Mouse (Mus musculus): Measurements from ENCODE around the gene Depdc1b.

The Depdc1b gene

DNA sequence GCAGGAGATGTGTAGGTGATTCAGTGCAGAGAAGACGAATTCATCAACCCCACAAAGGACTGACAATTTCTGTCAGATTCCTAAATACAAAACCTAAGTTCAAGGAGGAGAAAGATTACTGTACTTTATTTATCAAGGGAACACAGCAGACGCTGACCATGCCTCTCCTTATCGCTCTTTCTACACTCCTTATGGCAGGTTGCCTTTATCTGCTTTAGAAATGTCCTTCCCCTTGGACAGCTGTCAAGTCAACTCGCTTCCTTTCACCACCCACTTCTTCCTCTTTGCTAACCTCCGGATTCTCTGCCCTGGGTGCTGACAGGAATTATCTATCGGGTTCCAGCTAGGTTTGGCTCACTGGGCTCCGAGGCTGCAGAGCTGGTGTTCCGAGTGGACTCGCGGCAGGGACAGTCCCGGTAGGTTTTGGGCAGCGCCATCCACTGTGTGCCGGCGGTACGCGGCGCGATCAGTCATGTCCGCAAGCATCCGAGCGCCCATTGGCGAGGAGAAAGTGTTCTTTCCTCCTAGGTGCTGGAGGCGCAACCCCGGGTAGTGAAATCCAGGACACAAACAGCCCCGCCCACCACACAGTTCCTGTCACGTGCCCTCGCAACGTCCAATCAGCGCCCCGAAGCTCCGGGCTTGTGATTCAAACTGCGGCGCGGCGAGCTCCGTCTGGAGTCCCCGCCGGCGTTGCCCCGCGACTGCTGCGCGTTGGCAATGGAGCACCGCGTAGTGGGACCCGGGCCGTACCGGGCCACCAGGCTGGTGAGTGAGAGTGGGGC is at the start of gene Depdc1b:
Gene Depdc1b, plus strand, starts transcription at position 631 of the 785 bp plus-strand sequence.
- peak; percentile 91 for DNase-seq

DNA sequence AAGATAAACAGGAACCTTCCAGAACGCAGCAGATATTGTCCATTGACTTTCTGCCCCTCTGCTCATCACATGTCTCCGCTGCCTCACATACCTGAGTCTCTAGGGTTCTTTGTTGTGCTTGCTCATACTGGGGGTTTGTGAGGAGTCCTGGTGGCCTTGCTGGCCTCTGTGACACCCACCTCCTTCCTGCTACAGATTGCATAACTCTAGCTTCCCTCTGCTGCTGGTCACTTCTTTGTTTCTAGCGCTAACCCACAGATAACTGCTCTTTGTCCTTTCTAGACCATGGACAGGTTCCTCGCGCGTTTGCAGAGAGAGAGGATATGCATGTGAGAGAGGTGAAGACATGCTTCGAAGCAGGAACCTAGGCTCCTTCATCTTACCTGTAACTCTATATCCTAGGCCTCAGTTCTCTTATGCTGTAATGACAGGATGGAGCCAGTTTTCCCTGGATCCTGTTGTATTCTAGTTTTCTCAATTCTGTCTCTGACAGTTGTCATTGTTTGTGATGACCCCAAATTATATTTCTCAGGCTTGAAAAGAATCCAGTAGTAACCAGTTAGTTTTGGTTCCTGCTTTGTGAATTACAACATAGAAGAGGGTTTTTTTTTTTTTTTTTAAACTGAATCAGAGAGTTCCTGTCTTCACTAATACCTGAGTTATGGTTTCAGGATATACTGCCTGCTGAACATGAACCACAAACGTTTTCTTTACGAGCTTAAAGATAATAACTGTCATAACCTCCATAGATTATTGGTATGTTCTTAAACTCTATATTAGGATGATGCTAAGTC is 48.1 kb upstream of the Depdc1b start:
- DNase-seq: no peak

DNA sequence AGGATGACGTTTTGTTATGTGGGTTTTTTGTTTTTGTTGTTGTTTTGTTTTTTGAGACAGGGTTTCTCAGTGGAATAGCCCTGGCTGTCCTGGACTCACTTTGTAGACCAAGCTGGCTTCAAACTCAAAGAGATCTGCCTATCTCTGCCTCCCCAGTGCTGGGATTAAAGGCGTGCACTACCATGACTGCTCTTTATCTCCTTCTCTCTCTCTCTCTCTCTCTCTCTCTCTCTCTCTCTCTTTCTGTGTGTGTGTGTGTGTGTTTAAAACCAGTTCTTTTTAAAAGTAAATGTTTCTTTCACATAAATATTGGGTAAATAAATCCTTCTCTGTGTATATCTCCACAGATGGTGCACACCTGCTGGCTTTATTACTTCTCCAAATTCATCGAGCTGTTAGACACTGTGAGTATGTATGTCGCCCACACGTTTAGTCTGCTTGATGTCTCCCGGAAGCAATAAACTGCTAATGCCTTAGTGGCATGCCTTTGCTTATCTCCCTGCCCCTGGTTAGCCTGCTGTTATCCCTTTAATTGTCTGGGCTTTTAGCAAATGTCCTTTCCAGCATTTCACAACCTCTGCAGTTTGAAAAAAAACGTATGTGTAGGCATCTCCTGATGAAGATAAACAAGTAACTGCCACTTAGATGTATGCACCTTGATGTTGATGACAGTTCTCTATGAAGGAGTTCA is 44.5 kb upstream of the Depdc1b start:
- no peak for DNase-seq

DNA sequence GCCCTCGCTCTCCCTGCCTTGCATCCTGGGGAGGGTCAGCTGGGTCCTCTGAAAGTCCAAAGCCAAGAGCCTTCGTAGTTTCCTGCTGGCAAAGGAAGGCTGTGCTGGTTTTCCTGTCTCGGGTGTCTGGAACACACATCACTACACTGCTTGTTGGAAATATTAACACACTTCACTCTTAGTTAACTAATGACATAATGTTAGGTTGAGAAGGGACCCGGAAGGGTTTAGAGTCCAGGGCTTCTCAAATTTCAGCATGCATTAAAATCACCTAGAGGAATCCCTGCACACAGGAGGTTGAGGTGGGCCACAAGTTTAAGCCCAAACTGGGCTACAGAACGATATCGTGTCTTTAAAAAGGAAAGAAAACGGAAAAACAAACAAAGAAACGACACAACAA is 43.8 kb upstream of the Depdc1b start:
- DNase-seq: no peak

DNA sequence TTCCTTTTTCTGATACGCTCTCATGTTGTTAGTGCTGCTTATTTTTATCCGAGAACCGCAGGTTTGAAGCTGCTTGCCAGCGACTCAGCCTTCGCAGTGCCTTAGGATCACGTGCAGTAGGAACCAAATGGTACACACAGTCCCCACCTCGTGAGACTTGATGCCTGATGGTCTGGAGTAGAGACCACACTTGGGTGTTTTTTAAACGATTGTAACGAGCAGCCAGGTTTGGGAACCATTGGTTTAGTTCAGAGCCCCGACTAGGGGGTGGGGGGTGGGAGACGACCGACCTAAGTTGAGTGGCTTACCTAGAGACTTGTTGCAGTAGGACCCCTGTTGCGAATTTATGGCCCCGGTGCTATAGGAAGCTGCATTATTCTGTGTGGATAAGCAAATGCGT is 43.1 kb upstream of the Depdc1b start:
- no peak for DNase-seq

DNA sequence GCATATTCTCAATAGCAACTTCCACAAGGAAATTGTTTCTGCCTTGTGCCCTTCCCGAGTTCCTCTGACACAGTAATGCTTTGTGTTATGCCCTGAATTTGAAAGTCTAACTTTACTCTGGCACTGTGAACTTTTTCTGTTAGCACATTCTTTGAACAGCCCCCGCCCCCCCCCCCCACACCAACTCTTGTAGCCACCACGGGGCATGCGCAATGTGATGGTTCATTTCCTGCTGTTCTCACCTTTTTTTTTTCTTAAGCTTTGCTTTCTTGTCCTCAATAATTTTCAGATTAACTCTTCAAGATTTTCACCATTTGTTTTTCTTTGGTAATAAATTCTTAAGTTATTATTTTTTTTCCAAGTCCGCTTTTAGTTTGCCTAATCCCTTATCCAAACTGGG is 42.7 kb upstream of the Depdc1b start:
- DNase-seq: no peak

DNA sequence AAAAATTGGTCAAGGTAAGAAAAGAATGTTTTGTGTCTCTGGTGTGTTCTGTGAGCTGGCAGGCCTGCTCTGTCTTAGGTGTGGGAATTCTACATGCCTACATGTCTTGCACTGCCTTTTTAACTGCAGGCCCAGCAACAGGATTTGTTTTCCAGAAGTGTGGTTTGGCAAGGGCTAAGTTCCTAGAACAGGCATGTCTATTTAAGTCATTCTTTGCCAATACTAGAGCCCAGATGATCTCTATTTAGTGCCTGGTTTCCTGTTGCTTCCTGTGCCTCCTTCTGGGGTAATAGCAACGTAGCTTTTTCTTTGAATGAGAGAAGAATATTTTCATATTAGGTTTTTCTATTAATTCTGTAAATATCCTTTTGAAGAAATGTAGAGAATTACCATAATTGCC is 39.6 kb upstream of the Depdc1b start:
- no peak for DNase-seq

DNA sequence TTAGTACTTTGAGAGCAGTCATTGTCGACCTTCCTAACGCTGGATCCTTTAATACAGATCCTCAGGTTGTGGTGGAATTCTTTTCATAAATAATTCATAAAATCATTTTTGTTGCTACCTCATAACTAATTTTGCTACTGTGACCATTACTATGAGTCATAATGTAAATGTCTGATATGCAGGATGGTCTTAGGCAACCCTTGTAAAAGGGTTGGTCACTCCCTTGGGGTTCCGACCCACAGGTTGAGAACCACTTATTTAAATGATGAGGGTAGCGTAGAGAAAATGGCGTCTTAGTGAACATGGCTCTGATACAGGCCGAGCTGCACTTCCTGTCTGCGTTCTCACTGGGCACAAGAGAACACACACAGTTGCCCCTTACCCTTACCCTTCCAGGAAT is 38.8 kb upstream of the Depdc1b start:
- no peak for DNase-seq

DNA sequence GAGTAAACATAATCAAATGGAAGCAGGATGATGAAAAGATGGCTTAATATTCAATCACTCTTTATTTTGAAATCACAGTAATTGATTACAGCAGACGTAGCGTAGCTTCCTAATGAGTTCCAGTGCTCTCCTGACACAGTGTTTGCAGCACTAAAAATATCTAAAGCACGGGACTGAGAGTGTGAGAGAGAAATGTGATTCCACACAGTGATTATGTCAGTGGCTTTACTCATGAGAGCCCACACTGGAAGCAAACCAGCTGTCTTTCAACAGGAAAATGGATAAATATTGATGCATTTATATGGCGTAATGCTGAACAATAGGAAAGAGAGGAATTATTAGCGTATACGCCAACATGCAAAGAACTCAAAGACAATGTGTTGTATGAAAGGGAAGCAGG is 37.5 kb upstream of the Depdc1b start:
- DNase-seq: no peak

DNA sequence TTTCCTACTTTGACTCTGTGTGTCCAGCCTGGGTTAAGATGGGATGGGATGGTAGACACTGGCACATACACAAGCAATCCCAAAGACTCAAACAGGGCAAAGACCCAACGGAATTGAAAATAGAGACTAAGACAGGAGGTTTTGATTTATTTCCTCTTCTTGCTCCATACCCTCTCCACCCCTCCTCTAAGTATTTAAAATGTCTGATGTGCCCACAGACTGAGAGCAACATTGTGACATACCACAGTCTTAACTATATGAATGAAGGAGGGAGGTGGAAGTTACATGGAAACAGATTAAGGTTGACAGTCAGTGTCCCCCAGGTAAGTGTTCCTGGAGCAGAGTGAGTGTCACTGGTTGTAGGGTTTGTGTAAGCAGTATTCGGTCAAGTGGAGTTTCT is 31.8 kb upstream of the Depdc1b start:
- no peak for DNase-seq

DNA sequence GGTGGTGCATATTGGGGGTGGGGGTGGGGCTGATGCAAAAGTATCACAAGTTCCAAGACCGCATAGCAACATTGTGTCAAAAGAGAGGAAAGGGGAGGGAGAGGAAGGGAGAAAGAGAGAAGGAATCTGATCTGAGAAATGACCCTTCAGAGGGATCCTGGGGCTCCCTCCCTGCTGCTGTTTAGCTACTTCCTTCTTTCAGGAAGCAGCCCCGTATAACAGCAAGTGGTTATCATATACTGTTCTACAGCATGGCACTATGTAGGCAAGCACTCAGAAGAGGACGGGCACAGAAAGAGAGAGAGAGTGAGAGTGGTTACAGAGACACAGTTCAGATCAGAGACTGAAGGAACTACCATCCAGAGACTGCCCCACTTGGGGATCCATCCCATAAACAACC is 28.2 kb upstream of the Depdc1b start:
- DNase-seq: no peak

DNA sequence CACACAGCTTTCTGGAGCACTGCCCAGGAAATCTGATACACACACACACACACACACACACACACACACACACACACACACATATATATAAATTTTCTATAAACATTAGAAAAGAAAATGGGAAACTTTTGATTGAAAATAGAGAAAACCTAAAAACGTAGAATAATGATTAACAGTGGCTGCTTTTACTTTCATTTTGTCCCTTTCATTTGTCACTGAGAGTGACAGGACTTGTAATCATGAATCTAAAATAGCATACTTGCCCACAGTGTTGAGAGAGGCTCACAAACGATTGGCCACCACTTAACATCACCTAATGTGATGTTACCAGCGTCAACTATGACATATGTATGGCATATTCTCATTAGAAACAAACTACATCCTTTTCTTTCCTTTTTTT is 26.7 kb upstream of the Depdc1b start:
- DNase-seq: no peak

DNA sequence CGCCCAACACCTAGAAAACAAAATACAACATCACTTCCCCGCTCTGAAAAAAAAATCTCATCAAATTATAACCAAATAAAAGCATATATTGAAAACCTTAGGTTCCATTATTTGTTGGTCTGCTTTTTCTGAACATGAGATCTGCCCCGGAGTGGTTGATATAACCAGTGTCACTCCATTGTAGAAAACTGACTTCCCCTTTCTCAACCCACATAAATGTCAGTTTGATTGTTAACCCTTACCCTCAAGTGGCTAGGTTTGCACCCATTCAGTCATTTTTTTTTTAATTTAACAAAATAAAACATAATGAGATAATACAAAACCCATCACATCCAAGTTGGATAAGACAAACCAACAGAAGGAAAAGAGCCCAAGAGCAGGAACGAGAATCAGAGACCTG is 25.8 kb upstream of the Depdc1b start:
- DNase-seq: no peak

DNA sequence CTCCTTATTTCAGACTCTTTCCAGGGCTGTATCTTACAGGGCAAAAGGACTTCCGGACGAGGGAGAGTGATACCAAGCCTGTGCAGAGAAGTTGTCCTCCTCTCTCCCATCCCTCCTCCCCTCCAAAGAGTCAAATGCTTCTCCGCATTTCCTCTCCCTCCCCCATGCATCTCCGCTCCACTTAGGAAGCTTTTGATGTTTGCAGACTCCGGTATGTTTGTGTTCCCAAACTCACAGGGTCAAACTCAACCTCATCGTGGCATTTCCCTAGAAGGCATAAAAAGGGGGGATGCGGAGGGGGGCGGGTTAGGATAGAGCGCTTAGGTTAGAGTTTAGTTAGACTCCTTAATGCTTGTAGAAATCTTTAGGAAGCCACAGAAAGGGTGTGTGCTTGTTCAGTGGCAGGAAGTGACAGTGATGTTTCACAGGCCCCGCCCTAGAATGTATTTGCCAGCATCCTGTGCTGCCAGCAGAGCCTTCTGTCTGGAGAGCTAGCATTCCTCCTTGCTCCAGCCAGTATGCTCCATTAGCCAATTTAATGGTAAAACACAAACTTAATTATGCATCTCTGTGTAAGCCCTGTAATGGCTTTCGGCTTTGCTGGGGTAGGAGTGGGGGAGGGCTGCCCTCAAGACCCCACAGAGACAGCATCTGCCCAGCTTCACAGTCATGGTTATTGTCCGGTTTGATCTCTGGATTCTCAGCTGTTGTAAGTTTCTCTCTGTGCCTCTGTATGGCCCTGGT is 18.6 kb upstream of the Depdc1b start:
- no peak for DNase-seq

DNA sequence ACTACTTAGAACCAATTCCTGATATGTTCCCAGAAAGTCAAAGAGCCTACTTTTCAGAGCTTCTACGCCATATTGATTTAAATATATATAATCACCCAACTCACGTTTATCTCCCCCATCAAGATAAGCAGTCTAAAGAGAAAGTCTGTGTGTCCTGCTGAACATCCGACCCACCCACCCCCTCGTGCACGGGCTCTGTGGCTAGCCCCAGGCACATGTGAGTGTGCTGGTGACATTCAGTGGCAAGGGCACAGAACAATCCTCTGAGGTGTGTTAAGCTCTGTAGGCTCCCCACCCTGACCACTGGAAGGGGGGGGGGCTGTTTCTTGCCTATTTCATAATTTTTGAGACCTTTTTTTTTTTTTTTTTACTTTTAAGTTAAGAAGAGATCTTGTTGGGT is 17.9 kb upstream of the Depdc1b start:
- DNase-seq: no peak

DNA sequence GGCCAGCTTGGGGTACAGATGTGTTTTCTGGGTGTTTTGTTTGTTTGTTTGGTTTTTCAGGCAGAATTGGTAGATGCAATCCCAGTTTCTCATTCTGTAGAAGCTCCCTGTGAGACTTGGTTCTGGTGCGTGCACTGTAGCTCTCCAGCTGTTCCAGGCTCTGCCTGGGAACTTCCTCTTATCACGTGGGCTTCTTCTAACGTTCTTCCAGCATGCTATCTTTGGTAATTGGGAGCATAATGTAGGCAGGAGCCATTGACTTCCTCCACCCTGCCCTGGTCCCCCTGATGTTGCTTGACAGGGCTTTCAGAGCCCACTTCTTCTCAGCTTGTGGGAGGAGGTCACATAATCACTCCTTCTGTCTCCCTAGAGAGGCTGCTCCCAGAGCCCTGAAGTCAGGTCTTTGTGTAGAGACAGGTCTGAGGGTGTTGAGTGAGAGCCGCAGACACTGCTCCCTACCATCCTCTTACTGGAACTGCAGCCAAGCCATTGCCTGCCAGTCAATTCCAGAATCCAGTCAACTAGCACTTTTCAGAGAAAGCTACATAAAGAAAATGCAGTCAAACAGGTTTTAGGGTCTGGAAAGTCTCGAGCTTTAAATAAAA is 15.7 kb upstream of the Depdc1b start:
- DNase-seq: no peak

DNA sequence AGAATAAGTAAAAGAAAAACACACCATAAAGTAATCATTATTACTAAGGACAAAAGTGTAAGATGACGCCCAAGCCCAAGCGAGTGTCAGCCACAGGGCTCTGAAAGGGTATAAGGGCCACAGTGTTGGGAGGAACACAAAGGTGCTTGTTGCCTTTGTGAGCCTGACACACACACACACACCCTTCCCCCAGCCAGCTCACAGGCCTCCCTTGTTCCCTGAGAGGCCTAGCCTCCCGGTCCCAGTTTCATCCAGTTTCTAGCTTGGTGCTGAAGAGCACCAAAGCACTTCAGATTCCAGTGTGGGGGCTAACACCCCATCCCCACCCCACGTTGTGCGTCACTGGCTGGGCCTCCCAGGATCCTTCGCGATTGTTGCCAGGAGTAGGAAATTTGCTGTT is 14.7 kb upstream of the Depdc1b start:
- DNase-seq: no peak

DNA sequence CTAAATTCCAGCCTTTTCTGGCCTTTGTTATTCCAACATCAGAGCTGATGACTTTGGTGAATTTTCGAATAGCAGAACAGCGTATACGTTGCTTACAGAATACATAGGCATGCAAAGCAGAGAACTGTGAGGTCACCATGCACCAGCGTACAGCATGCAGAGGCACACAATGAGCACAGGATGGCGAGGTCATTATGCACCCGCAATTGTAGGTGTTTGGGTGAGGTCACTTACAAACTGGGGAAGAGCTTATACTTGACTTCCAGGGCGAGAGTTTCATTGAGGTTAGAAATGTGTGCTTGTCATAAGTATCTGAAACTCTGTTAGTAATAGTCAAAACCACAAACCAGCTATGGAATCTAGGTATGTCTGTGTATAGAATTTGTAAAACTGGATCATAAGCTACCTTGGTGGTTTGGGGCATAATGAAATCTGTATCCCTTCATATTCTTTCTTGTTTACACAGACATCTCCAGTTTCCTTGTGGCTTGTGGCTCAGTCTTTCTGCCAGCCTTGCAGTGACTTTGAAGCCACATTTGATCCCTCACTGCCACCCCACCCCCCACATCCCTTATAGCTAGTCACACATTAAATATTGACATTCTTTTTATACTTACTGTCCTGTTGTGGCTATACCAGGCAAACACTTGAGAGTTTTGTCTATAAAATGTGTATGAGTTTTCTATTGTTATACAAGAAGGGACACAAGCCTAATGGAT is 13.0 kb upstream of the Depdc1b start:
- DNase-seq: no peak

DNA sequence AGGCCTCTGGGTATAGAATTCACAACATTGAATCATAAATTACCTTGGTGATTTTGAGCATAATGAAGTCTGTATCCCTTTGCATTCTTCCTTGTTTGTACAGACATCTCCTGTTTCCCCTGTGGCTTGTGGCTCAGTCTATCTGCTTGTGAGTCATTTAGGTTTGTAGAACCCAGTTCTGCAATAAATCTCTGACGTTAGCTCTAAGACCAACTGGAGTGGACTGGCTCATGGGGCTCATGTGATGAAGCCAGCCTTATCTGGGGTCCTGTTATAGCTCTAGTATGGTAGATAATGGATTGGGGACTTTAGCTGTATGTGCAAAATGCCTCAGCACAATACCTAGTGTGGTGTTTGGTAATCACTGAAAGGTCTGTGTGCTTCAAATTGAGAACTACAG is 12.3 kb upstream of the Depdc1b start:
- no peak for DNase-seq

DNA sequence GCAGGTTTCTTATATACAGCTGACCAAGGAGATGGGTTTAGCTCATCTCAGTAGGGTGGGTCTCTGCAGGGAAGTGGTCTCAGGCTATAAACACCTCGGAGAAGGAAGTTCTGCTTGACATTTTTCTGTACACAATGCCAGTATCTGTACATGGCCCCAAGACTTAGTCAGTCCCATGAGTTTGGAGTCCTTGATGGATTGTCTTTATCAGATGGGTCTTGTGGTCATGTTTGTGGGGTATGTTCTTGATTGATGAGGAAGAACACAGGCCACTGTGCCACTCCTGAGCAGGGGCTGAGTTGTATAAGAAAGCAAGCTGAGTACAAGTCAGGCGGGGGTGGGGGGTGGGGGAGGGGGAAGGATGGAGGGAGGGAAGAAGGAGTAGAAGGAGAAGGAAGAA is 11.5 kb upstream of the Depdc1b start:
- DNase-seq: no peak

DNA sequence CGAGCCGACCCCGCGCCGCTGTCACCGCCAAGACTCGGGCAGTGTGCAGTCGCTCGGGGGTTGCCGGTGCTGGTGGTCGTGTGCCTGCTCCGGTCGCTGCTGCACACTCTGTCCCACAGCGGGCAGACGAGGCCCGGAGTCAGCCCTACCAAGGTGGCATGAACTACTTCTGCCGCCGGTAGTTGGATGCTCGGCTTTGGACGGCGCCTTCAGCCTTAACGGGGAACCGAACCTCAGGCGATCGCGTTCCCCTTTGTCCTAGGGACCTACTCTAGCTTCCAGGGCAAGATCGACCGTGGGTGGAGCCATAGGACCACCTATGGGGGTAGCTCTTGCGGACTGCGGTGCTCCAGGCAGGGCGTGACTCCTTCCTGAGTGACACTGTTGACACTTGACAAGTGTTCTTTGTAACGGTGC is 363 bp downstream of the Depdc1b start:
- no peak for DNase-seq

DNA sequence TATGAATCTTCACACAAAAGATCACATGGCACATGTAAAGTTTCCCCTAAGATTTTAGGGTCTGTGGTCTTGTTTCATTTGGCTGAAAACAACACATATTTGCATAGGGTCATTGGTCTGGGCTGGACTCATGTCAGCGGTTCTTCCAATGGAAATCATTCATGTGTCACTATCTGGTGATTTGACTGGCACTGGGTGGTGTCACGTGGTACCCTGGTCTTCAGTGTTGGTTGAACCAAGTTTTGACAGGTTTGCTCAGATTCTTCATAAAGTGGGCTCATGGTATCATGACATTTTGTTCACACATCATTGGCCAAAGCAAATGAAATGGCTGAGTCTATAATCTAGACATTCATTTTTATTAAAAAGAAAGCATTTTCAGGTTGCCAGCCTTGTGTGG is 1.3 kb downstream of the Depdc1b start:
- no peak for DNase-seq

Measured in cerebellum, postnatal 36 days (tissue).